Mouse (Mus musculus): ENCODE data around the gene Rpl22.

The Rpl22 gene

GRCm38 (mm10) chr4:152325574-152326411 lies at the start of gene Rpl22:
Rpl22 (plus strand) TSS chr4:152325742.
- in situ Hi-C loops (cut with MboI; ENCODE audit: low pct_unique_long_range_greater_than_20kb in 1 of 2, low sequenced_read_pairs in 2 of 2, unreplicated experiment in 1 of 2) = no loop called here

DNA sequence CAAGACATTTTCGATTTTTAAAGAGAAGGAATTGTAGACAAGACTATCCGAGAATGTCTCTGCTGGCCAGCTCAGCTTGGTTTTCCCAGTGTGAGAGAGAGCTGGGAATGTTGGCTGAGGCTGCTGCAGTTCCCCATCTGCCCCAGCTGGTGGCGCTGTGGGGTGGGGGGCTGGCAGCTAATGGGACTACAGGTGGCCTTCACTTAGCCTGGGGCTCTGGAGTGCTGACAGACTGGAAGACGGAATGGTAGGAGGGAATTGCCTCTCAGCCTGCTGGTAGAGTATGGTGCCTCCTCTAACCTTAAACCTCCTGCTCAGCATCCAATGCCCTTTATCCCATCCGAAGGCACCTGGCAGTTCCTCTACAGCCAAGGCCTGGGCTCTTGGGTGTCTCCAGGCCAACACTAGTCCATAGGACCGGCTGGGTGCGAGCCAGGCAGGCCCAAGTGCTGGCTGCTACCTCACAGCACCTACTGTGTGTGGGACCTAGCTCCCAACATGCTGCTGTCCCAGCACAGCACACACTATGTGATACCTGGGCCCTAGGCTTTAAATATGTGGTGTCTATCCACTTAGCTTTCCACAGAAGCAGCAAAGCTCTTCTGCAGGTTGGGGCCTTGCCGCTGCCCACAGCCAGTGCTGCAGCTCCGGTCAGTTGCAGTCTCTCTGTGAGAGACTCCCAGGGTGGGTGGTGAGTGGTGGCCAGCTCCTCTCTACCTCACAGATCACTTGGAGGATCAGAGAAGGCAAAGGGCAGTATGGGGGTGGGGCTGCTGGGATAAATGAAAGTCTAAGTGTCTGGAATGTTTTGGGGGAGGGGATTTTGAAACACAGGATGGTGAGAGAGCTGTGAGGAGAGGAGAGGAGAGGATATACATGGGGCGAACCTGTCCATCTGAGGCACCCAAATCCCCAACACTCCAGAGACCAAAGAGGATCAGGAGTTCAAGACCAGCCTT lies 48.9 kb upstream of the Rpl22 start:
- in situ Hi-C loops (cut with MboI; ENCODE audit: low pct_unique_long_range_greater_than_20kb in 1 of 2, low sequenced_read_pairs in 2 of 2, unreplicated experiment in 1 of 2) = no loop called here

- in situ Hi-C loops (cut with MboI; ENCODE audit: low pct_unique_long_range_greater_than_20kb in 1 of 2, low sequenced_read_pairs in 2 of 2, unreplicated experiment in 1 of 2) = no loop called here
These were observed 47.6 kb upstream of the Rpl22 start for GRCm38 (mm10) chr4:152277916-152278315.

GRCm38 (mm10) chr4:152278986-152279385 lies 46.6 kb upstream of the Rpl22 start:
- in situ Hi-C loops (cut with MboI; ENCODE audit: low pct_unique_long_range_greater_than_20kb in 1 of 2, low sequenced_read_pairs in 2 of 2, unreplicated experiment in 1 of 2) = no loop called here

DNA sequence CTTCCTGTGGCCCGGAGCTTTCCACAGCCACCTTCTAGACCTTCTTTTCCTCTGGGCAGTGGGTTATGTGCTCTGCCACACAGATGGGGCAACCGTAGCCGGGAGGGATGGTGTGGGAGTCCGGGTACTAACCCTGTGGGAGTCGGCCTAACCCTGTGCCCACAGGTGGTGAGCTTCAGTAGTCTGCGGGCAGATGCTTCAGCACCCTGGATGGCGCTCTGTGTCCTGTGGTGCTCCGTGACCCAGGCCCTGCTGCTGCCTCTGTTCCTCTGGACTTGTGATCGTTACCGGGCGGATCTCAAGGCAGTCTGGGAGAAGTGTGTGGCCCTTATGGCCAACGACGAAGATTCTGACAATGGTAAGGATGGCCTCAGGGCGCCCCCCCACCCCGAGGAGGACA lies 43.9 kb upstream of the Rpl22 start:
- in situ Hi-C loops (cut with MboI; ENCODE audit: low pct_unique_long_range_greater_than_20kb in 1 of 2, low sequenced_read_pairs in 2 of 2, unreplicated experiment in 1 of 2) = no loop called here

GRCm38 (mm10) chr4:152282721-152283120 lies 42.8 kb upstream of the Rpl22 start:
- in situ Hi-C loops (cut with MboI; ENCODE audit: low pct_unique_long_range_greater_than_20kb in 1 of 2, low sequenced_read_pairs in 2 of 2, unreplicated experiment in 1 of 2) = no loop called here

DNA sequence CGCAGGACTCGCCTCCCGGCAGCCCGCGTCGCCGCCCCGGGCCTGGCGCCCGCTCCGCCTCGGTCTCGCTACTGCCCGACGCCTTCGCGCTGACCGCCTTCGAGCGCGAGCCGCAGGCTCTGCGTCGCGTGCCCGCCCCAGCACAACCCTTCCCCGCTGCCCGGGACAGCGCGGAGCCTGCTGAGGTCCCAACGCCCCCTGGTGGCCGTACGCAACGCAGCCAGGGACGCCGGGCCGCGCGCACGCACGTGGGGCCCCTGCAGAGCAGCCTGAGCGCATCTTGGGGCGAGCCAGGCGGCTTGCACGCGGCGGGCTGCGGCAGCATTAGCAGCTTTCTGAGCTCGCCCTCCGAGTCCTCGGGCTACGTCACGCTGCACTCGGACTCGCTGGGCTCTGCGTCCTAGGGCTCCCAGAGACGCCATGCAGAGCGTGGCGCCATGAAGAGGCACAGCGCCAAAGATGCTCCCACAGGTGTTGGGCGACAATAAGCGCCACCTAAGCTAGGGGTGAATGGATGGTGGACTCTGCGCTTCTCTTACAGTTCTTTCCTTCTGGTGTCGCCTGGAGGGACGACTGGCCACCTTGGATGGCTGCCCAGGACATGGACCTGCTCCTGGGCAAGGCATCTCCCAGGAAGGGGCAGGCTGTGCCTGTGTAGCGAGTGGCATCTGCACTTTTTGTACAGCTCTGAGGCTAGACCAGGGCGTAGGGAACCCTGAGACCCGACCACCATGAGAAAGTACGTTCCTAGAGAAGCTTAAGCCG lies 42.2 kb upstream of the Rpl22 start:
- in situ Hi-C loops (cut with MboI; ENCODE audit: low pct_unique_long_range_greater_than_20kb in 1 of 2, low sequenced_read_pairs in 2 of 2, unreplicated experiment in 1 of 2) = no loop called here

DNA sequence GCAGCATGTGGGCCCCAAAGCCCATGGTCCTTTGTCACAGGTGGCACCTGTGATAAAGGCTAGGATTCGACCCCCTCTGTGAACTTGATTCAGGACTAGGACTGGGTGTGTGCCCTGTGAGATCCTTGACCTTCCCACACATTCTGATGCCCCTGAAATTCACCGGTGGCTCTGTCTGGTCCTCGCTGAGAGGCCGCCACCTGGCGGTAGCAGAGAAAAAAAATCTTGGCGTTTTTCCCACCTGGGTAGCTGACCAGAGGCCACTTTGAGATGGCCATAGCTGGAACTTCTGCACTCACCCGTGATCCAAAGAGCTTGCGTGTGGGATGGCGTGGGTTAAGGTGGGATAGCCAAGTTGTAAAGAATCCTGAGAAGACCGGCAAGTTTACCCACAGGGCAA lies 40.0 kb upstream of the Rpl22 start:
- in situ Hi-C loops (cut with MboI; ENCODE audit: low pct_unique_long_range_greater_than_20kb in 1 of 2, low sequenced_read_pairs in 2 of 2, unreplicated experiment in 1 of 2) = loop anchor here in 1 of 2 experiments (5.0 kb wide), 1 partner anchor 113 kb away; no protein-coding TSS in a partner anchor

- in situ Hi-C loops (cut with MboI; ENCODE audit: low pct_unique_long_range_greater_than_20kb in 1 of 2, low sequenced_read_pairs in 2 of 2, unreplicated experiment in 1 of 2) = loop anchor here in 1 of 2 experiments (5.0 kb wide), 1 partner anchor 114 kb away; no protein-coding TSS in a partner anchor
These were observed 39.4 kb upstream of the Rpl22 start for GRCm38 (mm10) chr4:152286183-152286582.

GRCm38 (mm10) chr4:152286887-152287286 lies 38.7 kb upstream of the Rpl22 start:
- in situ Hi-C loops (cut with MboI; ENCODE audit: low pct_unique_long_range_greater_than_20kb in 1 of 2, low sequenced_read_pairs in 2 of 2, unreplicated experiment in 1 of 2) = loop anchor here in 1 of 2 experiments (5.0 kb wide), 1 partner anchor 115 kb away; no protein-coding TSS in a partner anchor

DNA sequence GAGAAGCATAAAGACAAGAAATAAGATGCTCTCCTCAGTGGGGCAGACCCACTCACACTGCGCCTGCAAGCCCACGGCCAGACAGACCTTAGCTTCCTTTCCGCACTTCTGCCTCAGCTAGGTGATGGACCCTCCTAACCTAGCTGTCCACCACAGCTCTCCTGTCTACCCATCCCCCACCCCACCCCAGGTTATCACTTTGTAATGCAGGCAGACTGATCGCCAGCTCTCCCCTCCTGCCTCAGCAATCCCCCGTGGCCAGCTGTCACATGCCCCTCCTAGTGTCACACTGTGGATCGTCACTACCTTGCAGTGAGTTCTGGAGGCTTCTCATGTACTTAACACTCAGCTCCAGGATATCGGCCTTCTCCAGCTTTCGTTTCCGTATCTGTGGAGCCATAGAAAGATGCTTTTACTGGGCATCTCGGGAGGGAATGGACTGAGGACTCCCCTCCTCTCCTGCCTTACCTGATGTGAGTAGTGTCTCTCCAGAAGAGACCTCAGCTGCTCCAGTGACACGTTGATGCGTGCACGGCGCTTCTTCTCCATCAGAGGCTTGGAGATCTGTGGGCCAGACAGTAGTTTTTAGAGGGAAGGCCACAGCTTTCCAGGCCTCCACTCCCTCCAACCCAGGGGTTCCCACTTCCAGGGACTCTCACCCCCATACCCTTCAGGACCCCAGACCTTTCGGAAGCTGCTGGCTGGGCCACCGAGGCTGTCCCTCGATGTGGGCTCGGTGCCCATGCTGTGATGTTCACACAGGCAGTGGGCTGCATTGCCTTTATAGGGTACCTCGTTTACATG lies 38.0 kb upstream of the Rpl22 start:
- in situ Hi-C loops (cut with MboI; ENCODE audit: low pct_unique_long_range_greater_than_20kb in 1 of 2, low sequenced_read_pairs in 2 of 2, unreplicated experiment in 1 of 2) = loop anchor here in 1 of 2 experiments (5.0 kb wide), 1 partner anchor 115 kb away; no protein-coding TSS in a partner anchor

DNA sequence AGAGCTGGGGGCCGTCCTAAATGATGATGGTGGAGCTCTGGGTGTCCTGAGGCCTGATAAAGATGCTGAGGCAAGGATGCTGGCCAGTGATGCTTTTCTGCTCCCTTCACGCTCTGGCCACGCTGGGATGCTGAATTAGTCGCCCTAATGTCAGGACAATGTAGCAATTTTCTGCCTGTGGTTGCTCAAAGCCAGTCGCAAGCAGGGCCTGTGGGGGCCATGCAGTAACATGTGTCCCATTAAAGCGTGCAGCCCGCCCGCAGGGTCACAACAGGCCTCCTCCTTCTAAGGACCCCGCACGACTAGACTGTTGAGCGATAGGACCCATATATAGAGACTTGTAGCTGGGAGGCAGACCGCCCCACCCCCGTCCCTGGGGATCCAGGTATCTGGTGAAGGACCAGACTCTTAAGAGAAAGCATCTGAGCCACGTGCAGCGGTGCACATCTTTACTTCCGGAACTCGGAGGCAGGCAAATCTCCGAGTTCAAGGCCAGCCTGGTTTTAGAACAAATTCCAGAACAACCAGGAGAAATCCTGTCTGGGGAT lies 37.1 kb upstream of the Rpl22 start:
- in situ Hi-C loops (cut with MboI; ENCODE audit: low pct_unique_long_range_greater_than_20kb in 1 of 2, low sequenced_read_pairs in 2 of 2, unreplicated experiment in 1 of 2) = loop anchor here in 1 of 2 experiments (5.0 kb wide), 1 partner anchor 116 kb away; no protein-coding TSS in a partner anchor

DNA sequence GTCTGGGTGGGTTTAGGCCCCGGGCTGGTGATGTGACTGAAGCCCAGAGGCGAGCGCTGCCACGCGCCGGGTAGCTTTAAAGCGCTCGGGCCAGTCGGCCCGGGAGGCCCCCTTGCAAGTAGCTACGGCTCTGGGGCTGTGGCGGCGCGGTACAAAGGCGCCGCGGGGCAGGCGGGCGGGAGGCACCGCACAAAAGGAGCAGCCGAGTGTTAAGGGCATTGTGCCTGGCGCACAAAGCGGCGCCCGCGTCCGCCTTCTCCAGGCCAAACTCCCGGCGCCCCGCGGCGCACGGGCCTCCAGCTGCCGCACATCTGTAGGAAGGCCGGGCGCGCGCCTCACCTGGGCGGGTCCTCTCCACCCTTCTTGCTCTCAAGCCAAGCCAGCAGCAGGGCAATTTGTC lies 35.2 kb upstream of the Rpl22 start:
- in situ Hi-C loops (cut with MboI; ENCODE audit: low pct_unique_long_range_greater_than_20kb in 1 of 2, low sequenced_read_pairs in 2 of 2, unreplicated experiment in 1 of 2) = loop anchor here in 1 of 2 experiments (10.0 kb wide), 1 partner anchor 116 kb away; the partner anchor contains the start of gene Acot7

DNA sequence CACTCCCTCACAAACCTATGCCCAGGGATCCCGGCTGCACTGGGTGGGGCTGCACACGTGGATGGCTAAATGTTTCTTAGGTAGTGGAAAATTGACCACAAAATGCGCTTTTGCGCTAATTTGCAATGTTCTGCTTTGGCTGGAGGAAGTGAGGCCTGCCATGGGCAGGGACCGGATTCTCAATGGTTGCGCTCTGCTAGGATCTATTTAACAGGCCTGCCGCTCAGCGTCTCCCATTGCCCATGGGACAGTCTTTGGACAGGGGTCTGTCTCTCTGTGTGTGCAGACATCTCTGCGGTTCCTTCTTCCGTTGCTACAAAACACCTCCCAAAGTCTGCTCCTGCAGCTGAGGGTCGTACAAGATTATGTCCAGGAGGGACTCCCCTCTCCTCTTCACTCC lies 34.6 kb upstream of the Rpl22 start:
- in situ Hi-C loops (cut with MboI; ENCODE audit: low pct_unique_long_range_greater_than_20kb in 1 of 2, low sequenced_read_pairs in 2 of 2, unreplicated experiment in 1 of 2) = loop anchor here in 1 of 2 experiments (10.0 kb wide), 1 partner anchor 116 kb away; the partner anchor contains the start of gene Acot7

DNA sequence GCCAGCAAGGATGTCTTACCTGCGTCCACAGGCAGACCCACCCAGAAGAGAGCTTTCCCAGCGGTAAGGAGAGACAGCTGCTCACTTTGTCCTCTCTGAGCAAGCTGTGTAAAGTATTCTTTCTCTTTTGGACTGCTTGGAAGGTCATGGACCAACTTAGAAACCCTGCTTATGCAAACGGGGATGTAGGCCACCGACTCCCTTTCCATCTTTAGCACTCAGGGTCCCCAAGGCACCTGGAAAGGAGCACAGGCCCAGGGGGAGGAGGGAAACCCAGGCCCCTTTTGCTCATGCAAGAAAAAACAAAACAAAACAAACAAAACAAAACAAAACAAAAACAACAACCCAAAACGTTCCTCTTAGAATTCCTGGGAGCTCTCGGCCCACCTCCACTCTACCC lies 34.0 kb upstream of the Rpl22 start, which contains the start of gene Hes3:
Gene Hes3 (minus strand): TSS at position 101 of the 400 bp plus-strand sequence.
- in situ Hi-C loops (cut with MboI; ENCODE audit: low pct_unique_long_range_greater_than_20kb in 1 of 2, low sequenced_read_pairs in 2 of 2, unreplicated experiment in 1 of 2) = loop anchor here in 1 of 2 experiments (10.0 kb wide), 1 partner anchor 117 kb away; the partner anchor contains the start of gene Acot7

- in situ Hi-C loops (cut with MboI; ENCODE audit: low pct_unique_long_range_greater_than_20kb in 1 of 2, low sequenced_read_pairs in 2 of 2, unreplicated experiment in 1 of 2) = loop anchor here in 1 of 2 experiments (10.0 kb wide), 1 partner anchor 117 kb away; the partner anchor contains the start of gene Acot7
These were observed 33.3 kb upstream of the Rpl22 start for GRCm38 (mm10) chr4:152292102-152292765.
